Mouse (Mus musculus): ENCODE measurements around the gene Cnnm3.

GRCm38 (mm10) chr1:36487111-36487510 lies 24.6 kb upstream of the Cnnm3 start:
- TF ChIP-seq CTCF (IDR thresholded peaks at IDR 0.05; ENCODE audit: control insufficient read depth, insufficient read depth, insufficient replicate concordance, low read depth, low read length) (no peak), POLR2A (IDR thresholded peaks at IDR 0.05; ENCODE audit: control insufficient read depth, low read depth, low read length) (no peak)

All from testis, adult 2 months (tissue).